Mouse (Mus musculus) forebrain, embryonic 11.5 days (tissue): ENCODE measurements around the gene Pomgnt1. TPM values are rescaled to one million over a fixed set of nuclear protein-coding genes. Genes with fewer than 3 reads are reported as not detected.

Source experiments
- ATAC-seq: fragments of 200-750 bp; cut with Nextera tagmentation; replicated peaks from 2 replicates; pipeline ENCODE4 v1.8.0; 2017; ENCODE audit warnings: moderate TSS enrichment; ENCODE audit not compliant: low FRiP score
- DNase-seq: peaks from one replicate; pipeline ENCODE4 v3.0.0-alpha.2; 2017; ENCODE audit warnings: low spot score
- H3K27ac ChIP-seq: fragments of 300-500 bp; sonication (generic); 2 replicates; pipeline ENCODE4 v1.5.1; 2014; ENCODE audit warnings: low read depth, low read length
- H3K27me3 ChIP-seq: fragments of 300-500 bp; sonication (generic); 2 replicates; pipeline ENCODE4 v1.6.1; 2014; ENCODE audit warnings: mild to moderate bottlenecking, low read length, mixed read lengths; ENCODE audit not compliant: control insufficient read depth, insufficient read depth
- H3K36me3 ChIP-seq: fragments of 300-500 bp; sonication (generic); 2 replicates; pipeline ENCODE4 v1.6.1; 2014; ENCODE audit warnings: mild to moderate bottlenecking, low read length, moderate library complexity, mixed read lengths; ENCODE audit not compliant: control insufficient read depth, insufficient read depth
- H3K4me1 ChIP-seq: fragments of 300-500 bp; sonication (generic); replicated peaks from 2 replicates; pipeline ENCODE4 v1.6.1; 2014; ENCODE audit warnings: low read length, mixed read lengths; ENCODE audit not compliant: control insufficient read depth, insufficient read depth
- H3K4me2 ChIP-seq: fragments of 300-500 bp; sonication (generic); 2 replicates; pipeline ENCODE4 v1.6.1; 2014; ENCODE audit warnings: low read depth, mild to moderate bottlenecking, low read length, moderate library complexity, mixed read lengths; ENCODE audit not compliant: severe bottlenecking
- H3K4me3 ChIP-seq: fragments of 300-500 bp; sonication (generic); 2 replicates; pipeline ENCODE4 v1.5.1; 2014; ENCODE audit warnings: low read depth, low read length
- H3K9ac ChIP-seq: fragments of 300-500 bp; sonication (generic); 2 replicates; pipeline ENCODE4 v1.6.1; 2014; ENCODE audit warnings: low read length
- H3K9me3 ChIP-seq: fragments of 300-500 bp; sonication (generic); 2 replicates; pipeline ENCODE4 v1.6.1; 2016; ENCODE audit warnings: low read length, mixed read lengths; ENCODE audit not compliant: control insufficient read depth
- WGBS: fragments of 180-500 bp; shearing (Covaris S2); extraction: QIAGEN DNeasy Blood & Tissue Kit; methylation state at CpG from one replicate; pipeline ENCODE4 v1.1.7; 2014; 5-methylcytosine and 5-hydroxymethylcytosine counted together
- polyA plus RNA-seq: library from polyadenylated mRNA; unstranded; fragments of >200 nt; fragmentation: Nextera tagmentation; extraction: Ambion mirVana; gene quantifications from 2 replicates; pipeline ENCODE4 v1.2.1, GENCODE M21; 2014

The Pomgnt1 gene
- polyA plus RNA-seq, 1 experiment from 2014 or later, result 54.9 TPM

DNA sequence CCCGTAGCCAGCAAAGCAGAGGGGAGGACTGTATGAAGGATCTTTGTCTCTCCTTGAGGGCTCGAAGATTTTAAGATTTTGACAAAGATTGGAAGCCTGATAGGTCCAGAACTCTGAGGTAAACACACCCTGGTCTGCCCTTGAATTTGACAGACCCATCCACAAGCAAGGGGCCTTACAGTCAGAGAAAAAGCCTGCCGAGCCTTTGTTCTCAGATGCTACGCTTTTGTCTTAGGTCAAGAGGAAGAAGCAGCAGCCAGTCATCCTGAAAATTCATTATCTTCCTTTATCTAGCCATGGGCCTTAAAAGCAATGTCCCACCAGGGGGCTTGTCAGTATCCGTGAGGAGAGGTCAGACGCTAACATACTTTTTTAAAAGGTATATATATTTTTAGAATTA is 4.3 kb downstream of the Pomgnt1 start:
- no peaks in the 10 kb centered on the region for H3K27me3 ChIP-seq
- H3K27ac ChIP-seq, result no peak overlapping the region
- H3K36me3 ChIP-seq, result no peaks in the 10 kb centered on the region
- H3K4me3 ChIP-seq, result no peak overlapping the region
- no peaks in the 10 kb centered on the region for H3K9me3 ChIP-seq
- no peaks in the 10 kb centered on the region; the same call in 1 of the 2 replicates for H3K4me1 ChIP-seq
- WGBS, result 78% methylated on average over 6 of the region's 6 CpGs
- no peak for DNase-seq
- no peak overlapping the region for H3K4me2 ChIP-seq
- no peak for ATAC-seq
- no peak overlapping the region for H3K9ac ChIP-seq

DNA sequence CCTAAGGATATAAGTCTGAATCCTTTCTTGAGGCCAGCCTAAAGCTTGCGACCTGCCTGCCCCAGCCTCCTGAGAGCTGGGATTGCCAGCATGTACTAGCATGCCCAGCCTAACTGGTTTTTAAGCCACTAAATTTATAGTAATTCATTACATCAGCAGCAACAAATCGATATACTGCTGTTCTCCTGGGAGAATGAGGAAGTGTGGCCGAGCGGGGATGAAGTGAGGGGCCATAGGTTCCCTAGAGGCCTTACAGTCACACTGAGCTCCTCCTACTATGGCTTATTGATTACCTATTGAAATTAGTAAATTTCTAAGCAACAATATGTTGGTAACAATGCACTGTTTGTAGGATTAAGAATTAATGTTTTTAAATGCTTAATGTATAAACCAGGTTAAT is 9.5 kb downstream of the Pomgnt1 start:
- H3K36me3 ChIP-seq, result no peaks in the 10 kb centered on the region
- no peak overlapping the region for H3K9ac ChIP-seq
- ATAC-seq (no peak), DNase-seq (no peak)
- no peak overlapping the region for H3K4me3 ChIP-seq
- H3K4me1 ChIP-seq, result no peaks in the 10 kb centered on the region
- no peaks in the 10 kb centered on the region for H3K27me3 ChIP-seq
- H3K27ac ChIP-seq, result no peak overlapping the region
- H3K9me3 ChIP-seq, result no peaks in the 10 kb centered on the region
- H3K4me2 ChIP-seq, result no peak overlapping the region
- 88% methylated on average over 4 of the region's 4 CpGs for whole genome bisulfite sequencing

DNA sequence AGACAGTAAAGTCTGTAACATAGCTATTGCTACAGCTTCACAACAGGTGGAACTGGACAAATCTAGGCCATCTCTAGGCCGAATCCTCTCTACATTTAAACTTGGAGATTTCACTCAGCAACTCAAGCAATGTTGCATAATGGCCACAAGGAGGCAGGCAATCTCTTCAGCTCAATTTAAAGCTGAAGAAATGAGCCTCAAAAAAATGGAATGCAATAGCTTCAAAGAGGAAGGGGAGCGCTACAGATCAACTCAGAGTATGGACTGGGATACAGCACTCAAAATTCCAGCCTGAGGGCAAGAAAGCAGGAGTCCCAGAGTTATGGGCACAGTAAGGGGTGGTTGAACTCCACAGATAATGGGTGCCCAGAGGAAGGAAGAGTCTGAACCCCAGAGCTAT is 11.3 kb downstream of the Pomgnt1 start:
- H3K27me3 ChIP-seq, result no peaks in the 10 kb centered on the region
- no peak overlapping the region for H3K4me2 ChIP-seq
- no peak for ATAC-seq
- no peak overlapping the region for H3K27ac ChIP-seq
- no peaks in the 10 kb centered on the region for H3K36me3 ChIP-seq
- no peak overlapping the region for H3K4me3 ChIP-seq
- no peak overlapping the region for H3K9ac ChIP-seq
- H3K4me1 ChIP-seq, result no peaks in the 10 kb centered on the region
- DNase-seq, result no peak
- 42% methylated on average over 2 of the region's 2 CpGs for WGBS
- no peaks in the 10 kb centered on the region for H3K9me3 ChIP-seq

DNA sequence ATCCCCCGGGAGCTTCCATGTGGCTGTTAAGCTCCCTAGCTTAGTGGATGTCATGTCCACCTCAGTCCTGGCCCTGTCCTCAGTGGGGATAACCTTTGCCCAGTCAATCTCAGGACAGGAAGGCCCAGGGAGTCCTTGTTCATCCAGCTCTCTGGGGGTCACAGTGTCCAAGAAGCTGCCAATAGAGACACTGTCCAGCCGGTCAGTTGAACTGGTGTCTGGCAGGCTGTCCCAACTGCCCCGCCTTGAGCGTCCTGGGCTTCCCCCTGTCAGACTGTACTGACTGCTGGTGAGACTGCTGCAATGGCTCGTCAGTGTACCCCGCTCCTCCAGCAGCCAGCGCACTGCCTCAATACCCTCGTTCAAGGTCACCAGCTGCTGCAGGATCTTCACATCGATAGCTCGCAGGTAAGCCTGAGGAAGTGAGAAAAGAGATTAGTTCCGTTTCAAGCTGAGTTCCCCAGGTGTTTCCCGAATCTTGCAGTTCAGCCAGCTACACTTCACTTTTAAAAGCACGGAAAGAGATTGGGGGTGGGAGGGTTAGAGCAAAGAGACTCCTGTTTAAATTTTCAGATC is 13.9 kb downstream of the Pomgnt1 start:
- no peak for DNase-seq

DNA sequence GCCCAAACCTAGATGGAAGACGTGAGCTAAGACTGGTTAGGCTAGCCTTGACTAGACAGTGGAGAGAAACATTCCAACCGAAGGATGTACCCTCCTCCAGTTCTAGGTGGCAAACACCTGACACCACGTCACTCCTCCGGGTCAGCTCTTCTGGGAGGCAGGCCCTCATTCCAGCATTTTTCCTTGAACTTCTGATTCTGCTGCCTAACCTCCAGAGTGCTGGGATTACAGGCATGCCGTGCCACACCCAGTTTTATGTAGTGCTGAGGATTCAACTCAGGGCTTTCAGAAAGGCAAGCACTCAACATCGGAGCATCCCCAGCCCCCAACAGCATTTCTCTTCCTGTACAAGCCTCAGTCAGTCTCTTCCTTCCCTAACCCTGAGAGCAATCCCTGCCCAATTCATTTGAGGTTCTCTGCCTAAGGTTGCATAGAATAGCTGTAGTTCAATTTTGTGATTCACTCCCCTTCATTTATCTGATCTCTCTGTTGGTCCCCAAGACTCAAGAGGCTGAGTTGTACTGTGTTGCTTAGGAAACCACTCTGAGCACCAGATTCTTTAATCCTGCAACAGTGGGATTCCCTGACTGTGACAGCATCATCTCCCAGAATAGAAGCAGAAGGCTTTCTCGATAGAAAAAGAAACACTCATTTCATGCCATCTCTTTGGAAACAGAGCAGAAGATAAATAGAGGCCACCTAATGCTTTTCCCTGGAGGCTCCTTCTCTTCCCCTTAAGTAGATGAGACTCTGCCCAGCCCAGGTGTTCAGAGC is 17.3 kb downstream of the Pomgnt1 start:
- DNase-seq (no peak), ATAC-seq (no peak)
- Histone ChIP-seq H3K9me3 (no peaks in the 10 kb centered on the region), H3K4me2 (no peak overlapping the region), H3K27me3 (peaks cover 3% of the 10 kb centered on the region), H3K4me1 (peaks cover 2% of the 10 kb centered on the region; the same call in 1 of the 2 replicates), H3K36me3 (no peaks in the 10 kb centered on the region), H3K27ac (no peak overlapping the region), H3K9ac (no peak overlapping the region), H3K4me3 (no peak overlapping the region)
- 86% methylated on average over 7 of the region's 7 CpGs for WGBS

More for the DNA sequence above, 13.9 kb downstream of the Pomgnt1 start:
- ATAC-seq, result no peak
- Histone ChIP-seq H3K36me3 (no peaks in the 10 kb centered on the region), H3K4me2 (no peak overlapping the region), H3K9ac (no peak overlapping the region), H3K4me1 (no peaks in the 10 kb centered on the region), H3K27ac (no peak overlapping the region), H3K27me3 (no peaks in the 10 kb centered on the region), H3K4me3 (no peak overlapping the region), H3K9me3 (no peaks in the 10 kb centered on the region)
- WGBS, result 46% methylated on average over 13 of the region's 13 CpGs

DNA sequence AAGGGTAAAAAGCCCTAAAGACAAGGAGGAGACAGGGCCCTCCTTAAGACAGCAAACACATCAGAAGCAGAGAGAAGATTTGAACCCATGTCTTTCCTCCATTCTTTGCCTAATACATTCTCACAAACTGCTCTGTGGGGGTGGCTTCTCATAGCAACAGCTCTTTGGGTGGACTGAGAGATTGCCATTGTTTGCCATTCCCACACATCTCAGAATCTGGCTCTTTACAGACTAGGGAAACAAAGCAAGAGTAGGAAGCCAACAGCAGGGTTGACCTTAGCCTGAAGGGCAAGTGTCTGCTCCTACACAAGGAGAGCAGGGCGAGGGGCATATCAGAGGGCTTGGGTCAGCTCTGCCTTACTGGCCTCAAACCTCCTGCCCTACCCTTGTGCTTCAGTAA is 18.1 kb downstream of the Pomgnt1 start:
- Histone ChIP-seq H3K9ac (no peak overlapping the region), H3K27ac (no peak overlapping the region), H3K36me3 (no peaks in the 10 kb centered on the region), H3K4me3 (no peak overlapping the region), H3K4me2 (no peak overlapping the region), H3K9me3 (no peaks in the 10 kb centered on the region), H3K27me3 (peaks cover 3% of the 10 kb centered on the region), H3K4me1 (peaks cover 2% of the 10 kb centered on the region; the same call in 1 of the 2 replicates)
- no peak for ATAC-seq
- 67% methylated on average over 1 of the region's 1 CpGs for WGBS
- no peak for DNase-seq

DNA sequence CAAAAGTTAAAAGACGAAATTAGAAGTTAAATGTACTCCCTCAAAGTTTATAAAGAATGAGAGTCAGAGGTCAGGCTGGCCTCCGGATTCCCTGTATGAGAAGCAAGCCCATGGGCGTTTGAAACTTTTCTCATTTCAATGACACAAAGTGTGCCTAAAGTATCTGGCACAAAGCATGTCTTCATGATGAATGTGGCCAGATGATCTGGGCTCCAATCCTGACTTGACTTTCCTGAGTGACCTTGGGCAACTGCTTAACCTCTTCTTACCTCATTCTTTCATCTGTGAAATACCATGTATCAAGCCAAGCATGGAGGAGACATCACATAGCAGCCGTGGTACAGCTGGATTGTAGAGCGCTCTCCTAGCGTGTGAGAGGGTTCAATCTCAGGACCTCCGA is 18.6 kb downstream of the Pomgnt1 start:
- no peak for DNase-seq
- H3K36me3 ChIP-seq, result no peaks in the 10 kb centered on the region
- no peaks in the 10 kb centered on the region for H3K9me3 ChIP-seq
- no peak for ATAC-seq
- H3K9ac ChIP-seq, result no peak overlapping the region
- H3K4me3 ChIP-seq, result no peak overlapping the region
- H3K27me3 ChIP-seq, result peaks cover 3% of the 10 kb centered on the region
- WGBS, result 85% methylated on average over 7 of the region's 7 CpGs
- H3K27ac ChIP-seq, result no peak overlapping the region
- H3K4me1 ChIP-seq, result peaks cover 2% of the 10 kb centered on the region; the same call in 1 of the 2 replicates
- H3K4me2 ChIP-seq, result no peak overlapping the region

DNA sequence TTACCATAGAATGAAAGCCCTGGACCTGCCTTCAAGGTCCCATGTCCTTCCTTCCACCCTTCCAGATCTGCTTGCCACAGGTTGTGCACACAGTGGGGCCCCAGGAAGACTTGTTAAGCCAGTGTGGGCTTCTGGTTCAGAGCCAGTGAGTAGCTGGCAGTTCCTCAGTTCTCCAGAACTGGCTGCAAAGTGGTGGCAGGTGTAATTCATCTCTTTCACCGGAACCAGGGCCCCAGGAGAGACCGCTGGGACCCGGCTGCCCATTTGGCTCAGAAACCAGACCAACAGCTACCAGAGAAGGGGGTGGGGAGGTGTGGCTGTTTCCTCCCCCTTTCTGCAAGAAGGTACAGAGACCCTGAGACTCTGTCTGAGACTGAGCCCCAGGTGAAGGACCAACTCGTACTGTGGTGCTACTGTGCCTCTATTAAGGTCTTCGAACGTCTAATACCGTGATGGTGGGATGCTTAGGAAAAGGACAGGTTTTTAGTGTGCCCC is 19.7 kb downstream of the Pomgnt1 start:
- H3K36me3 ChIP-seq, result no peaks in the 10 kb centered on the region
- WGBS, result 8% methylated on average over 7 of the region's 7 CpGs
- H3K9ac ChIP-seq, result no peak overlapping the region
- peak overlapping the region; percentile 92; the same call in 1 of the 2 replicates for H3K4me2 ChIP-seq
- H3K4me1 ChIP-seq, result peaks cover 2% of the 10 kb centered on the region; the same call in 1 of the 2 replicates
- H3K27me3 ChIP-seq, result peaks cover 3% of the 10 kb centered on the region
- ATAC-seq (no peak; the same call in 1 of the 2 replicates), DNase-seq (no peak)
- H3K27ac ChIP-seq, result no peak overlapping the region
- peak overlapping the region; percentile 63 for H3K4me3 ChIP-seq
- no peaks in the 10 kb centered on the region for H3K9me3 ChIP-seq
